Mouse (Mus musculus): ENCODE data around the gene Ccno.

DNA sequence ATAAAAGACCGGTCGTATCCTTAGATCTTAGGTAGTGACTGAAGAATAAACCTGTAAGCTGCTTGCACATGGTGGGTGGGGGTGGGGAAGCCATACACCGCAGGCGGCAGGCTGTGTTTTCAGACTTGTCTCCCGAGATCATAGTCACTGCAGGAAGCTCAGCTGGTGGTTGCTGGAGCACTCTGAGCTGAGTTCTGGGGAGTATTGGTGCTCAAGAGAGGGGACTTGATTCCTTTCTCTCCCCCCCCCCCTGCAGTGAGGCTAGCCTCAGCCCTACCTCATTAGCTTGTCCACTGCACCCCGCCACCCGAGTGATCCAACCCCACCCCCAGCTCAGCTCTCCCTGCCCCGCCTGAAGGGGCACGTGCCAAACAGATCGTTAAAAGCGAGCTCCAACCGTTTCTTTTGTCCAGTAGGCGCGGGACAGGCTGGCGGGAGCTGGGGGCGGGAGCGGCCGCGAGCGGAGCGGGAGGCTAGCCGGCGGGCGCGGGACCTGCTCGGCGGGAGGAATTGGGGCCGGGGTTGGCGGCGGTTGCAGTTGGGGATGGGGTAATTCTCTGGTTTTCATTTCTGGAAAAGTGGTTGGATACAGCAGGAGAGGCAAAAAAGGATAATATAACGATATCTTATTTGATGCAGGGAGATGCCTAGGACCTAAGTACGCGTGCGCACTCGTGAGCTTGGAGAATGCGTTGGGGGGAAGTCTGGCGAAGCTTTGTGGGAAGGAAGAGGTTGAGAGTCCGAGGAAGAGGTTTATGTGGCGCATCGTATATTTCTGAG lies 44.4 kb downstream of the Ccno start:
- no peak for TF ChIP-seq GATA1 (IDR thresholded peaks at IDR 0.05; ENCODE audit: low read length)
- no peak for TF ChIP-seq TAL1 (IDR thresholded peaks at IDR 0.05; ENCODE audit: low read length)

Data from erythroblast, embryonic 14.5 days (primary cell).